Mouse (Mus musculus) urinary bladder, postnatal 25 days (tissue): ENCODE results near the gene Maml3.

ENCODE experiments used
- DNase-seq: peaks from one replicate; pipeline ENCODE4 v3.0.0; 2022; ENCODE audit warnings: low spot score

Gene Maml3

DNA sequence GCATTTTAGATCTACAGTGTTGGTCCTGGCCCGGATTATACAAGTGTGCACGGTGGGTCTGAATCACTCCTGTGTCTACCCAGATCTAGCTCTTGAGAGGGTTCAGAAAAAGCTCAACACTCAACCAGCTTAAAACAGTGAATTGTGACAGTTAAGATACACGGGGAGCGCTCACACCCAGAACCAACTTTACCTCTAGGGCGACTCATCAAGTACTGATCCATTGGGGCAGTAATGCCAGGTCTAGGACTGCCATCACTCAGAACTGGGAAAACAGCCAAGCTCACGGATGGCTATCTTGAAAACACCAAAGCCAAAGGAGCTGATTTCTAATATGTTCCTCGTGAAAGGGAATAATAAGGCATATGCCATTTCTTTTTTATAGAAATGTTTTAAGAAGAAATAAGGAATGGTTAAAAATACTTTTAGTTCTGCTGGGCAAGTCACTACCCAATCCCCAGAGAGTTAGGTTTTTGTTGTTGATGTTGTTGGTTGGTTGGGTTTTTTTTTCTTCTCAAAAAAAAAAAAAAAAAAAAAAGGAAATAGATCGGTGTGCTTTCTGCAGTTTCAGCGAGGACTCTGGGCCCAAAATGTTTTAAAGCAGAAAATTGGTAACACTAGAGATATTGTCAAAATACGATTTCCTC, 103.9 kb downstream of the Maml3 start:
- DNase-seq, result no peak

DNA sequence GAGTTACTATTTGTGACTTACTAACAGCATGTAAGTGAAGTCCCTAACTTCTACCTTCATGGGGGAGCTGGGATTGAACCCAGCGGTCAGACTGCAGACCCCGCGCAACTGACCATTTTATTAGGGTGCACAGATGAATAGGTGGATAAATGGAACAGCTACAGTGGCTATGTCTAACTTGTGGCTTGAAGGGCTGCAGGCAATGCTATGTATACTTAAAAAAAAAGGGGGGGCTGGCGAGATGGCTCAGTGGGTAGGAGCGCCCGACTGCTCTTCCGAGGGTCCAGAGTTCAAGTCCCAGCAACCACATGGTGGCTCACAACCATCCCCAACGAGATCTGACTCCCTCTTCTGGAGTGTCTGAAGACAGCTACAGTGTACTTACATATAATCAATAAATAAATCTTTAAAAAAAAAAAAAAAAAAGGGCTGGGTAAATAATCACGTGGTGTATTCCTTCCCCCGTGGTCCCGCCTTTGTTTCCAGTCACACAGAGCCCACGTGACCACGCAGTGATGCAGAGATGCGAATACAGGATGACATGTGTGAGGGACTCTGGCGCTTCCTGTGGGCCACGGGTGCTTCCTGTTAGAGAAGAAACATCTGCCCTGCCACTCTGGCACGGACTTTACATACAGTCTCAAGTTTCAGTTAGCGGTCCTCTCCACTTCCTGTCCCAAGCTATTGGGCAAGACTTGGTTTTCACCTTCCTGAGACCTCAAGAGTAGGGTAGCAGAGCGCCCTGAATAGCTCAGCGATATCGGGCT, 105.0 kb downstream of the Maml3 start:
- DNase-seq, result no peak

DNA sequence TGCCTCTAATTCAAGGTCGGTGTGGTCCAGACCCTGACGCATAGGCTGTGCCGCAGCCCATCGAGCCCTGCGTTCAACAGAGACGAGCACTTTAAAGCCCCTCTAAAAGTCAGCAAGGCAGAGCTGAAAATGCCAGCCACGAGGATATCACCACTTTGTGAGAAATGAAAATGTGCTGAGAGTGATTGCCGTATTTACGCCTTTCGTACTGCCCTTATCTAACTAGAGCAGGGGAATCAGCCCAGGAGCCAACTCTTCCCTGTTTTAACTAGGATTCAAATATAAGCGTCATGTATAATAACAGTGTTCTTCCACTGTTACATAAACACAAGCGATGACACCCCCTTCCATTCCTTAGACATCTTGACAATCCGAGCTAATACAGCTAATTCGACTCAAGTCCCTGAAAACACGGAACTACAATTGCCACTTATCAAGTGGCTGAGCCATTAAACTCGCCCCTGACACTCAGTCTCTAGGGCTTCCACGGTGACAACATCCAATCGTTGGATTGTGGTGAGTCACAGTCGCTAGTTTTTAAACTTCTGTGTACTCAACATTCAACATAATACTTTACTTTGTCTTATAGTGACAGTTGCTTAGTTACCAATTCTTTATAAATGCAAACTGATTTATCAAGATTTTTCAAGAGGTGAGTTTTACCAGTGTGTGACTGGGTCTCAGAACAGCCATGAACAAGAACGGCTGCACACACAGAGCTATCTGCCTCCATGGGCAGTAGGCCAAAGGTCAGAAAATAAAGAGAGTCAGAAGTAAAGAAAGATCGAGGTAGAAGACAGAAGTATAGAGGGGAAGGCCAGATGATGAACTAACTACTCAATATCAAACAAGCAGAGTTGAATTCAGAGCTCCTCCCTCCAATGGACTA, 106.1 kb downstream of the Maml3 start:
- no peak for DNase-seq

DNA sequence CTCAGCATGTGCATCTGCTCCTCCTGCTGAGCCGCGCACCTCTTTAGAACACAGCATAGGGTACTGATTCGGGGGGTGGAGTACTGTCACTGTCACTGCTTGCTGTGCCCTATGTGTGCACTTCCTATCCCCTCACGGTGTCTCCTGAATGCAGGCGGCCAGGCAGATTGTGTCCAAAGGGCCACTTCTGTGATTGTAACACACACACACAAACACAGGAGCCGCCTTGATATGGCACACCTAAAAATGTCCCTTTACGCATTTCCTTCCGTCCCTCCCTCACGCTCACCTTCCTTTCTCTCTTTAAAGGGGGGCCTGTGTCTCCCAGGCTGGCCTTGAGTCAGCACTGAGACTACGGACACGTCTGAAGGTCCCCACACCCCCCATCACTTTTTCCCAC, 107.3 kb downstream of the Maml3 start:
- no peak for DNase-seq

DNA sequence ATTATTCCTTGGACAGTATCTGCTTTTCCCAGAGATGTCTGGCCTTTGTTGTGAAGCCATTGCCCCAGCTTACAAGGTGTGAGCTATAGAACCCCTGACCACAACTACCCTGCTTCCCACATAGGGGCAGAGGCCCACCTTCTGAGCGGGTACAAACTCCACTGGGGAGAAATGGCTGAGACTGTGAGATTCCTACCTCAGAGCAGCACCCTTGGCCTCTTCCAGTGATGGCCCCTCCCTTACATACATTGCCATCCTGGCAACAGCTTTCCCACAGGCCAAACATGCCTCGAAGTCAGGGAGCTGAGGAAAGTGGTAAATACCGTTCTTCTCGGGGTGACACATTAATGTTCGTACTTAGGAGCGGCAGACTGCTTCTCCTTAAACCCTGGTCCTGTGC, 118.4 kb downstream of the Maml3 start:
- DNase-seq, result no peak

DNA sequence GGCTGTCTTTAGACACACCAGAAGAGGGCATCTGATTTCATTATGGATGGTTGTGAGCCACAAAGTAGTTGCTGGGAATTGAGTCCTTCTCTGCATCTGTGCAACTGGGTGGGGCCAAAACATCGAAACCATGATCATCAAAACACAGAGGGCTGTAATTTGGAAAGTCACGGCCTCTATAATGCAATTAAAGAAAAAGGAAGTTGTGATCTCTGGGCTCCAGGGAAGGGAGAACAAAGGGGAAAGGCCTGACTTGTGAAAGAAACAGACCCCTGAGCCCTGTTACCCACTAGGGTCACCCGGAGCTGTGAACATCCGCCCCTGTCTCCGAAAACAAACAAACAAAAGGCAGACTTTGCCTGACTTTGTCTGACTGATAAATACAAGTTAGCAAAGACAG, 123.4 kb downstream of the Maml3 start:
- DNase-seq, result no peak

DNA sequence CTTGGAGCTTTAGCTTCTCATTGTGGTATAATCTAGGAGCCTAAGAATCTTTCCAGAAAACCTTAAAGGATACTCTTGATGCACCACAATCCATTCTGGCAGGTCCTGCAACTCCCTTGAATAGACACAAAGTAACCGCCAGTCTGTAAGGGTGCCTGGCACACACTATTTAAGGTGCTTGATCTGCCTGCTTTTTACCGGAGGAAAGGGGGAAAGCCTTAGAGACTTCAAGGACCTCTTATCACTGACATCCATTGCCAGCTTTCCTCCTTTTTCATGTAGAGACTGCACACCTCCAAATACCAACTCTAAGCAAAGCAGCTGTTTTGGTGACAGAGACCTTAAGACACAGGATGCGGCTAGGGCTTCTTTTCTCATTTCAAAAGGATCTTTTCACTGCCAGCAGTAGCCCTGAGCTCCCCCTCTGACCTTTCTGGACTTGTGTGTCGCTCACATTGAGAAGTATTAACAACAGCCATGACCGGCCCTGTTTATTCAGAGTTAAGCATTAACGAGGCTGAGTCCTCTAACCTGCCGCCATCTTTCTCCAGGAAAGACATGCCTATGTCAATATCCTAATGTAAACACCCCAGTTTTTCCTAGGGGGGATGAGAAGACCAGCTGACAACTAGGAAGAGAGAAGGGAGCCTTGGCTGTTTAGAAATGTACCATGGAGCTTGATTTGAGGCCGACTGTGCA, 127.1 kb downstream of the Maml3 start:
- DNase-seq, result no peak

DNA sequence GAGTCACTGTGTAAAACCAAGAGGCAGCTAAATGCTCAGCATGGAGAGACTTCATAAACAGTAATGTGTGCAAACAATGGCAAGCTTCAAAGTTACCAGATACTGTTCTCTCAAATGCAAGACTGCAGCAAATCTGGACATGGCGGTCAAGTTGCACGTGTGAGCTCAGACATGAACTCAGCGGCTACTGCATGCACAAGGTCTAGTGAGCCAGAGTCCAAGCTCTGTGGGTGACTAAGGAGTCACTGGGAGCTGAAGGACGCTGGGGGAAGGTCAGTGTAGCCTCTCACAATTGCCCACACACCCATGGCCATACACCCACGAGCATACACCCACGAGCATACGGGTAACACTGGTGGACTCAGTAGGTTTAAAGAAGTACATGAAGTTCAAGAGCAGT, 130.3 kb downstream of the Maml3 start:
- DNase-seq, result no peak

DNA sequence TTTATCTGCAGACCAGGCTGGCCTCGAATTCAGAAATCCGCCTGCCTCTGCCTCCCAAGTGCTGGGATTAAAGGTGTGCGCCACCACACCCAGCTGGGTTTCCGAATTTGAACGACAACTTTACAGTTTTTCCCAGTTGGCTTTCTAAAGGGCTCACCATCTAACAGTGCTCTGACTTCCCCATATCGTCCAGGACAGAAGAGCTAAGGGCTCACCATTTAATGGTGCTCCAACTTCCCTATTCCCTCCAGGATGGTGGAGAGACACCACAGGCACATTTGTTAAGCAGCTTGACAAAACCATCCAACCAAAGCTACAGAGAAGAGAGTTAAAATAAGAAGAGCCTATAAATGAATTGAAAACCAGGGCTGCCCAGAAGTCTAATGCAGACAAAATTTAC, 130.7 kb downstream of the Maml3 start:
- DNase-seq, result no peak

DNA sequence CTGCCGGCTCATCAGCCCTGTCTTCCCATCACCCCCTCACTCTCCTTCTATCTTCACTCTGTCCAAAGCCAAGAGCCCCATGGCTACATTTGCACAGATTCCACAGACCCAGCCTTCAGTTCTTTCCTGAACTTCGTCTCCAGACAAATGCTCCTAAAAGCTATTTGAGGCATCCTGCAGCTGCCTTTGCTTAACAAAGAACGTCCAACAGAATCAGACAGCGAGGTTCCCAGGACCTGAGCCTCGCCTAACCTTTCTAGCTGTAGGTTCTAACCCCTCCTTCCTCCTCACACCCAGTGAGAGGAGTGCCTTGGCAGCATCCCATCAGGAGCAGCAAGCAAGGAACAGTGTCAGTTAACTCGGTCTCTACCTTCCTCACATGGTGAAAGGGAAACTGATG, 132.3 kb downstream of the Maml3 start:
- no peak for DNase-seq

DNA sequence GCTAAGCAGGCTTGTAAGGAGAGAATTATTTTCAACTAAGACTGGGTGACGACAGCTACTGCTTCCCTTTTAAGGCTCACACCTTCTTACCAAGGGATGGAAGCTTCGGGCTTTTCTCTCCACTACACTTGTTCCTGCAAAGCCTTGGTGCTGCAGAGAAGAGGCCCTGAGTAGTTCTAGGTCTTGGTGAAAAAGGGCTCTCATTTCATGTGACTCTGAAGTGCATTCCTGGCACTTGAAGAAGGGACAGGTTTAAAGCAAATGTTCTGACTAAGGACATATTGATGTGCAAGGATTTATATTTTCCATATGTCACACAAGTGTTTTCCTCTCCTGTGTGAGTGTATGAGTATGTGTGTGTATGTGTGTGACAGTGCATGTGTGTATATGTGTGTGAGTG, 134.4 kb downstream of the Maml3 start:
- DNase-seq, result no peak

DNA sequence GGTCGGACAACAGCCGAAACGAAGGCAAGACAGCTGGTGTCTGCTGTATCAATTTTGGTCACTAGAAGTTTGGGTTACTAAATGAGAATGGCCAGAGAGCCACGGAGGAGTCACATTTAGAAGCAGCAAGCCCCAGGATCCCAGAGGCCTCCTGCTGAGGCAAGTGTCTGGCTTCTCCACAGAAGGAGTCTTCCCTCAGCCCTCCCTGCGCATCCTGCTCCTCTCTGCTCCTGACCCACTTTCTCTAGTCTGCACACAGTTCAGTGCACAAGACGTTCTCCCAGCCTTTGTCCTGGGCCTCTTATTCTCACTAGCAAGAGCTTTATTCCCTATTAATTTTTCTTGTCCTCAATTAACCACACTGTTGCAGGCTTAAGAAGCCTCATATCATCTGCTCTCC, 135.4 kb downstream of the Maml3 start:
- no peak for DNase-seq

DNA sequence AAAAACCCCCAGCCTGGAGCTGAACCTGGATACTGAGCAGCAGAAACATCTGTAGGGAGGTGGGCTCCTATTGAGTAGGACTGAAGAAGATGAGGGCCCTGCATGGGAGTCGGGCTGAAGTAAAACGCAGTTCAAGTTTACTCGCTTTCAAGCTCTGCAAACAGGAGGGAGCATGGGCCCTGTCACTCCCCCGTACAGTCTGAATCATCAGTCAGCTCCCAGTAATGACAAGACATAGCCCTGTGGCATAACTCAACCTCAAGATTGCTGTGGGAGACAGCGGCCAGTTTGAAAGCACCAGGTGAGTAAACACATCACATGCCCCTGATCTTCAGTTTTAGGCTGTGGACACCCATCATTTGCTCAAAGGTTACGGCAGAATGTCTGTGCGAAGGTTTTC, 139.0 kb downstream of the Maml3 start:
- DNase-seq, result no peak

DNA sequence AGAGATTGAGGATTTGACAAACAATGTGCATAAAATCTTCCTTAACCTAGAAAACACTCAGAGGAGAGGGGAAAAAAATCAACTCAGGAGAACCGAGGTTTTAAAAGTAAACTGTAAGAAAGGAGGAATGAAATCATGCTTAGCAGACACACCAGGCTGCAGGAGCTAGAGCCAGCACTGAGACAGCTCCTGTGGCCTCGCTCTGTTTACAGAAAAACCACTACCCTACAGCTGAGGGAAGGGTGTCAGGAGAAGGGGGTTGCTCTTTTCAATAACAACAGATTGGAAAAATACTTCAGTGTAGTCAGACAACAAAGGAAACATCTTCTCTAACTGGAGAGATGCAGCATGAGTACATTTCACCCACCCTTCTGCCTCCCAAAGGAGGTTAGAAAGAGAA, 139.4 kb downstream of the Maml3 start:
- no peak for DNase-seq

DNA sequence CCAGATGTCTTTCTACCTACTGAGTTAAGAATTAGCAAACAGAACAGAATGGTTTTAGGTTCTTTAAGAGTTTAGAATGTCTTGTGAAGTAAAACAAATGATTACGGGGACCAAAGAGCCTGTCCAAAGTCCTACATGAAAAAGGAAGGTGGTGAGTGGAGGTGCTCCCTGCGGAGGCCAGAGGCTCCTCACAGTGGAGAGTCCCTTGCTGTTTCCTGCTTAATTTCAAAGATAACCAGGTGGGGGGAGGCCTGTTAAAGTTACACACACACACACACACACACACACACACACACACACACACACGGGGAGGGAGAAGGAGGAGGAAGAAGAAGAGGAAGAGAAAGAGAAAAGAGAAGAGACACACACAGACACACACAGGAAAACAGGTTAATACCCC, 139.9 kb downstream of the Maml3 start:
- DNase-seq, result no peak

DNA sequence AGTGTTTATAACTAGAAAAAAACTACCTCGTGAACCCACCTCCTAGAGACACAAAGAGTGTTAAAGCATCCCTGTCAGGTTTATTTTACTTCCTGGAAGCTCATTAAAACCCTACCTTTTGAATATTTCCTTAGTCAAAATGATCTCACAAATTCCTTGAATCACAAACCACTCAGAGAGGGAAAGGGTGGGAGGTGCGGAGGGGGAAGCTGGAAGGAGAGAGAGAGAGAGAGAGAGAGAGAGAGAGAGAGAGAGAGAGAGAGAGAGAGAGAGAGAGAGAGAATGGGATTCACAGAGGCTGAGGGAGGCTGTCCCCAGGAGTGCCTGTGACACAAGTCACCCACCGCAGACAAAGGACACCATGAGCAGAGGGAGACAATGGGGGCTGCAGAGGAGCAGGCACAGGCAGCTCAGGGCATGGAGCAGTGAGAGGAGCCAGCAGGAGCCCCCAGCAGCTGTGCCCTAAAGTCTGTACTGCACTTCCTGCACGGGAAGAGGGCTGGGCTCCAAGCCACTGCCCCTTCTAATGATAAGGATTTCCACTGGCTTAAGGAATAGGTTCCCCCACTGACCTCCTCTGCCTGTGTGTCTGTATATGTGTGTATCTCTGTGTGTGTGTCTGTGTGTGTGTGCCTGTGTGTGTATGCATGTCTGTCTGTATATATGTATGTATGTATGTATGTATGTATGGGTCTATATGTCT, 140.8 kb downstream of the Maml3 start:
- no peak for DNase-seq

DNA sequence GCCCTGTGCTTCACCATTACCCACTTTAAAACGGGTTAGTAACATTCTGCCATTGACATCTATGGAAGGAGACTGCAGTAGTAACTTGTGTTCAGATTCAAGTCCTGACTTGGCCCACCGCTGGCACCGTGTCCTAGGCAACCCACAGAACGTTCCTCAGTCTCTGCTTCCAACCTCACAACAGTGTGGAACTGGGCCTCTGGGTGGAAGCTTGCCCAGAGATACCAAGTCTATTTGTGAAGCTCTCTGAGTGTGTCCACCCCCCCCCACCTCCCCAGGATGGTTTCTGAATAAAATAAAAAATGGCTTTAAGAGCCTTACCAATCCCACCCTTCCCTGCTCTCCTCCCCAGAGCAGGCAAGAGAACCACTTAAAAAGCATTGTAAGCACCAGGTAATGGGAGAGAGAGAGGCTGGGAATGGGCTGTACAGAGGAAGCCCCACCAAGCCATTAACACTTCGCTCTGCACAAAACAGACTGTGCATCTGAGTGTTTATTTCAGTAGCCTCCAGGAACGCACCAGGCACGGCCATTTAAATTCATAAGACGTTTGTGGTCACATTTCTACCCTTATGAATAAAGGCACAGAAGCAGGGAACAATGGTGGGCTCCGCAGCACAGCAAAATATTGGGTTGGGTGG, 141.6 kb downstream of the Maml3 start:
- no peak for DNase-seq

DNA sequence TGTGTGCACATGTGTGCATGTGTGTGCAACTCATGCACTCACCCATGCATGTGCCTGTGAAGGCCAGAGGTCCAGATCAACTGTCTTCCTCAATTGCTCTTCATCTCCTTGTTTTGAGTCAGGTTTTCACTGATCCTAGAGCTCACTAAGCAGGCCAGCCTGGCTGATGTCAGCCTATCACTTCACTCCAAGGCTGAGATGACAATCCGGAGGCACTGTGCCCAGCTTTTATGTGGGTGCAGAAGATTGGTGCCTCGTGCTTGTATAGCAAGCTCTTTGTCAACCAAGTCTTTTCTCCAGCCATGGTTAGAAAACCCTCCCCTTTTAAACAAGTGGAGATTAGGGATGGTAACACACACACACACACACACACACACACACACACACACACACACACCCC, 146.1 kb downstream of the Maml3 start:
- DNase-seq, result no peak

DNA sequence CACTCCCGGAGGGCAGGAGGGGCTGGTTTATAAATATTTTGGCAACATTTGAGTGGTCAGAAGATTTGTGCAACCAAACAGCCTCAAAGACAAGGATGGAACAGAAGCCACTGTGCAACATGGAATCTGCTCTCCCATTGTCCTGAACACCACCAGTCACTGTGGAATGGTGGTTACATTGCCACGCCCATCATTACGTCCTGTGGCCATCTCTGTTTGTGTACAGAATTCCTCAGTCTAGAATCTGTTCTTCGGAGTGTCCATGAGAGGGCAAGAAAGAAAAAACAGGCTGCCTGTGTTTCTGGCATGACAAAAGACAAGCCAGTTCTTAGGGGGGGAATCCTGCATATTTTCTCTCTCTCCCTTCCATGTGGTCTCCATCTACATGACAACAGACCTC, 150.4 kb downstream of the Maml3 start:
- DNase-seq, result no peak

DNA sequence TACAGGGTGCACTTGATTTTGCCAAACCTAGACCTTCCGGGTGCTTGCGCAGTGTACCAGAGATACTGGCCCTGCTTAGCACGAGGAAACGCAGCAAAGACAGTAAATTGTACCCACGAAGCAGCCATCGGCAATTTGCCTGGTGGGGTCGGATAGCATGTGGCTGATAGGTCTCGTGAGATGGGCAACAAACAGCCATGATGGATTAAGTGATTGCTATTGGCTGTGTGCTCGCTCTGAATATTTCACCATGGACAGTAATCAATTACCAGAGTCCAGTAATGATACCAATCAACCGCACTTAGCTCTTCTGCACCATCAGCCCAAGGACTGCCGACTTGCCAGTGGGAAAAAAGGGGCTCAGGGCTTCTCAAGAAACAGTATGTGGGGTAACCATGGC, 150.9 kb downstream of the Maml3 start:
- DNase-seq, result no peak
